Mouse (Mus musculus) 3134 (cell line): ENCODE measurements around the gene Unc79.

Source experiments
- DNase-seq: peaks from one replicate; pipeline ENCODE4 v3.0.0-alpha.2; 2011; ENCODE audit warnings: low spot score; ENCODE audit not compliant: insufficient read length; ENCODE audit errors: extremely low read depth

Gene Unc79

GRCm38 (mm10) chr12:103117517-103118193, 169.0 kb downstream of the Unc79 start:
- no peak for DNase-seq

- no peak for DNase-seq
Observed at GRCm38 (mm10) chr12:103121928-103122327, 173.3 kb downstream of the Unc79 start.

- no peak for DNase-seq
Observed at GRCm38 (mm10) chr12:103123861-103124260, 175.2 kb downstream of the Unc79 start.

- DNase-seq = no peak
Observed at GRCm38 (mm10) chr12:103128914-103129313, 180.3 kb downstream of the Unc79 start.

- no peak for DNase-seq
Observed at GRCm38 (mm10) chr12:103129395-103130248, 181.0 kb downstream of the Unc79 start.

- DNase-seq = no peak
Observed at GRCm38 (mm10) chr12:103131419-103131818, 182.8 kb downstream of the Unc79 start.

- DNase-seq = peak; percentile 17
Observed at GRCm38 (mm10) chr12:103142550-103143010, 193.9 kb downstream of the Unc79 start.

- peak; percentile 2 for DNase-seq
Observed at GRCm38 (mm10) chr12:103143798-103144565, 195.3 kb downstream of the Unc79 start.

GRCm38 (mm10) chr12:103150247-103150646, 201.6 kb downstream of the Unc79 start:
- no peak for DNase-seq

- no peak for DNase-seq
Observed at GRCm38 (mm10) chr12:103154927-103155326, 206.3 kb downstream of the Unc79 start.

- DNase-seq = no peak
Observed at GRCm38 (mm10) chr12:103155406-103155805, 206.7 kb downstream of the Unc79 start.

GRCm38 (mm10) chr12:103157129-103157910, 208.7 kb downstream of the Unc79 start:
- DNase-seq = no peak

GRCm38 (mm10) chr12:103159016-103159415, 210.4 kb downstream of the Unc79 start:
- DNase-seq = no peak

- DNase-seq = no peak
Observed at GRCm38 (mm10) chr12:103160721-103161120, 212.1 kb downstream of the Unc79 start.

GRCm38 (mm10) chr12:103163596-103163995, 214.9 kb downstream of the Unc79 start:
- DNase-seq = no peak

GRCm38 (mm10) chr12:103164101-103165030, 215.7 kb downstream of the Unc79 start:
- DNase-seq = no peak

GRCm38 (mm10) chr12:103168892-103169291, 220.2 kb downstream of the Unc79 start:
- DNase-seq = no peak

GRCm38 (mm10) chr12:103183057-103183456, 234.4 kb downstream of the Unc79 start:
- no peak for DNase-seq

GRCm38 (mm10) chr12:103187020-103187419, 238.4 kb downstream of the Unc79 start:
- no peak for DNase-seq
